Mouse (Mus musculus) limb, embryonic 13.5 days (tissue): ENCODE measurements around the gene Eogt. TPM values are rescaled to one million over a fixed set of nuclear protein-coding genes. Genes with fewer than 3 reads are reported as not detected.
A peak's percentile ranks its signal among the peaks of the same experiment; 100 is the strongest.

Experiments used
- ATAC-seq: fragments of 200-750 bp; cut with Nextera tagmentation; 2 replicates; pipeline ENCODE4 v1.8.0; 2017; ENCODE audit warnings: low read depth, moderate number of reproducible peaks, moderate TSS enrichment; ENCODE audit not compliant: low FRiP score
- H3K27ac ChIP-seq: fragments of 300-500 bp; sonication (generic); 2 replicates; pipeline ENCODE4 v1.5.1; 2015; ENCODE audit warnings: inconsistent platforms, mild to moderate bottlenecking, moderate library complexity
- H3K27me3 ChIP-seq: fragments of 300-500 bp; sonication (generic); 2 replicates; pipeline ENCODE4 v1.6.1; 2015; ENCODE audit warnings: mild to moderate bottlenecking, inconsistent platforms
- H3K36me3 ChIP-seq: fragments of 300-500 bp; sonication (generic); 2 replicates; pipeline ENCODE4 v1.6.1; 2015; ENCODE audit warnings: inconsistent platforms, mild to moderate bottlenecking, moderate library complexity
- H3K4me1 ChIP-seq: fragments of 300-500 bp; sonication (generic); 2 replicates; pipeline ENCODE4 v1.6.1; 2015; ENCODE audit warnings: inconsistent platforms
- H3K4me2 ChIP-seq: fragments of 300-500 bp; sonication (generic); replicated peaks from 2 replicates; pipeline ENCODE4 v1.6.1; 2015; ENCODE audit warnings: inconsistent platforms, mild to moderate bottlenecking, moderate library complexity
- H3K4me3 ChIP-seq: fragments of 300-500 bp; sonication (generic); 2 replicates; pipeline ENCODE4 v1.5.1; 2015; ENCODE audit warnings: moderate library complexity, mild to moderate bottlenecking, inconsistent platforms
- H3K9ac ChIP-seq: fragments of 300-500 bp; sonication (generic); 2 replicates; pipeline ENCODE4 v1.6.1; 2015; ENCODE audit warnings: mild to moderate bottlenecking, inconsistent platforms
- H3K9me3 ChIP-seq: fragments of 300-500 bp; sonication (generic); 2 replicates; pipeline ENCODE4 v1.6.1; 2016; ENCODE audit warnings: inconsistent platforms
- WGBS: fragments of 180-500 bp; shearing (Covaris S2); methylation state at CpG from one replicate; pipeline ENCODE4 v1.1.7; 2015; 5-methylcytosine and 5-hydroxymethylcytosine counted together
- polyA plus RNA-seq: library from polyadenylated mRNA; unstranded; fragments of >200 nt; fragmentation: Nextera tagmentation; extraction: Ambion mirVana; gene quantifications from 2 replicates; pipeline ENCODE4 v1.2.1, GENCODE M21; 2015

Eogt gene
- 11.0 and 12.6 TPM in 2 replicates for polyA plus RNA-seq

- Histone ChIP-seq H3K4me3 (peak within 1 kb of the TSS; percentile 72), H3K9ac (peak within 1 kb of the TSS; percentile 83), H3K36me3 (peaks cover 5% of the 10 kb centered on the region), H3K27me3 (no peaks in the 10 kb centered on the region), H3K4me2 (peak within 1 kb of the TSS; percentile 98), H3K4me1 (peaks cover 46% of the 10 kb centered on the region), H3K27ac (peak within 1 kb of the TSS; percentile 73), H3K9me3 (no peaks in the 10 kb centered on the region)
- under 1% methylated on average over 51 of the region's 56 CpGs for WGBS
- peak; percentile 52 for ATAC-seq
These were observed at the start of gene Eogt for GRCm38 (mm10) chr6:97148383-97149251. TSS of gene Eogt (minus strand) at chr6:97149182.

GRCm38 (mm10) chr6:97179367-97179828 is 30.4 kb upstream of the Eogt start:
- H3K36me3 ChIP-seq: peaks cover 23% of the 10 kb centered on the region
- H3K27me3 ChIP-seq: no peaks in the 10 kb centered on the region
- H3K4me2 ChIP-seq: peak overlapping the region; percentile 65
- no peaks in the 10 kb centered on the region for H3K9me3 ChIP-seq
- peak overlapping the region; percentile 97 for H3K4me3 ChIP-seq
- peak overlapping the region; percentile 98 for H3K9ac ChIP-seq
- peak; percentile 64 for ATAC-seq
- H3K27ac ChIP-seq: peak overlapping the region; percentile 93
- H3K4me1 ChIP-seq: peaks cover 30% of the 10 kb centered on the region
- 8% methylated on average over 11 of the region's 11 CpGs for WGBS

- Histone ChIP-seq H3K27ac (peak within 1 kb of the TSS; percentile 93), H3K4me2 (peak within 1 kb of the TSS; percentile 65), H3K9me3 (no peaks in the 10 kb centered on the region), H3K36me3 (peaks cover 22% of the 10 kb centered on the region), H3K27me3 (no peaks in the 10 kb centered on the region), H3K4me1 (peaks cover 30% of the 10 kb centered on the region), H3K9ac (peak within 1 kb of the TSS; percentile 98), H3K4me3 (peak within 1 kb of the TSS; percentile 97)
- peak; percentile 98 for ATAC-seq
- WGBS: under 1% methylated on average over 79 of the region's 80 CpGs
These were observed 29.7 kb upstream of the Eogt start, which contains the start of gene Tmf1 for GRCm38 (mm10) chr6:97178491-97179366. TSS of gene Tmf1 (minus strand) at chr6:97179122.

GRCm38 (mm10) chr6:97175716-97176115 is 26.7 kb upstream of the Eogt start:
- WGBS: 79% methylated on average over 11 of the region's 11 CpGs

GRCm38 (mm10) chr6:97150156-97150555 is 1.2 kb upstream of the Eogt start:
- H3K4me3 ChIP-seq: no peak overlapping the region
- no peaks in the 10 kb centered on the region for H3K9me3 ChIP-seq
- H3K27ac ChIP-seq: no peak overlapping the region
- no peak overlapping the region for H3K4me2 ChIP-seq
- H3K27me3 ChIP-seq: no peaks in the 10 kb centered on the region
- 88% methylated on average over 6 of the region's 6 CpGs for WGBS
- peaks cover 33% of the 10 kb centered on the region for H3K4me1 ChIP-seq
- ATAC-seq: no peak
- peaks cover 7% of the 10 kb centered on the region for H3K36me3 ChIP-seq
- no peak overlapping the region for H3K9ac ChIP-seq

More at GRCm38 (mm10) chr6:97175716-97176115, 26.7 kb upstream of the Eogt start:
- Histone ChIP-seq H3K4me3 (no peak overlapping the region), H3K4me2 (no peak overlapping the region), H3K27me3 (no peaks in the 10 kb centered on the region), H3K9me3 (no peaks in the 10 kb centered on the region), H3K4me1 (peaks cover 30% of the 10 kb centered on the region), H3K27ac (no peak overlapping the region), H3K36me3 (peaks cover 38% of the 10 kb centered on the region), H3K9ac (no peak overlapping the region)
- no peak for ATAC-seq

- Histone ChIP-seq H3K27ac (no peak overlapping the region), H3K9ac (no peak overlapping the region), H3K4me1 (peaks cover 38% of the 10 kb centered on the region), H3K27me3 (no peaks in the 10 kb centered on the region), H3K9me3 (no peaks in the 10 kb centered on the region), H3K36me3 (peaks cover 7% of the 10 kb centered on the region), H3K4me3 (no peak overlapping the region), H3K4me2 (peak overlapping the region; percentile 98)
- 79% methylated on average over 2 of the region's 2 CpGs for WGBS
- ATAC-seq: no peak
These were observed 739 bp upstream of the Eogt start for GRCm38 (mm10) chr6:97149721-97150120.

GRCm38 (mm10) chr6:97147755-97148382 is 1.1 kb downstream of the Eogt start:
- ATAC-seq: no peak
- Histone ChIP-seq H3K4me2 (peak overlapping the region; percentile 98), H3K4me1 (peaks cover 46% of the 10 kb centered on the region), H3K9ac (peak overlapping the region; percentile 83), H3K27me3 (no peaks in the 10 kb centered on the region), H3K27ac (peak overlapping the region; percentile 73), H3K9me3 (no peaks in the 10 kb centered on the region), H3K4me3 (peak overlapping the region; percentile 72), H3K36me3 (peaks cover 3% of the 10 kb centered on the region; the same call in 1 of the 2 replicates)
- 6% methylated on average over 18 of the region's 18 CpGs for WGBS

- Histone ChIP-seq H3K4me2 (no peak overlapping the region), H3K9me3 (no peaks in the 10 kb centered on the region), H3K9ac (no peak overlapping the region), H3K27me3 (no peaks in the 10 kb centered on the region), H3K27ac (no peak overlapping the region), H3K4me3 (no peak overlapping the region), H3K4me1 (peaks cover 46% of the 10 kb centered on the region), H3K36me3 (peaks cover 20% of the 10 kb centered on the region)
- ATAC-seq: no peak
- 84% methylated on average over 7 of the region's 7 CpGs for WGBS
These were observed 3.8 kb downstream of the Eogt start for GRCm38 (mm10) chr6:97145156-97145555.

GRCm38 (mm10) chr6:97144359-97144758 is 4.6 kb downstream of the Eogt start:
- Histone ChIP-seq H3K27ac (no peak overlapping the region), H3K36me3 (peaks cover 28% of the 10 kb centered on the region)

GRCm38 (mm10) chr6:97142611-97143010 is 6.4 kb downstream of the Eogt start:
- Histone ChIP-seq H3K27ac (no peak overlapping the region), H3K4me3 (no peak overlapping the region), H3K27me3 (no peaks in the 10 kb centered on the region), H3K9ac (no peak overlapping the region), H3K4me1 (peaks cover 28% of the 10 kb centered on the region), H3K9me3 (no peaks in the 10 kb centered on the region), H3K36me3 (peaks cover 30% of the 10 kb centered on the region), H3K4me2 (no peak overlapping the region)
- WGBS: 92% methylated on average over 8 of the region's 8 CpGs
- no peak for ATAC-seq

More at GRCm38 (mm10) chr6:97144359-97144758, 4.6 kb downstream of the Eogt start:
- Histone ChIP-seq H3K4me3 (no peak overlapping the region), H3K9me3 (no peaks in the 10 kb centered on the region), H3K9ac (no peak overlapping the region), H3K4me1 (peaks cover 43% of the 10 kb centered on the region), H3K27me3 (no peaks in the 10 kb centered on the region), H3K4me2 (peak overlapping the region; percentile 32; the same call in 1 of the 2 replicates)
- no peak for ATAC-seq
- WGBS: 19% methylated on average over 7 of the region's 7 CpGs

GRCm38 (mm10) chr6:97141811-97142210 is 7.2 kb downstream of the Eogt start:
- Histone ChIP-seq H3K9ac (no peak overlapping the region), H3K9me3 (no peaks in the 10 kb centered on the region), H3K27ac (no peak overlapping the region), H3K36me3 (peaks cover 30% of the 10 kb centered on the region), H3K27me3 (no peaks in the 10 kb centered on the region), H3K4me2 (no peak overlapping the region), H3K4me1 (peaks cover 20% of the 10 kb centered on the region), H3K4me3 (no peak overlapping the region)
- WGBS: 86% methylated on average over 7 of the region's 7 CpGs
- no peak for ATAC-seq
